18 mouse cellular contexts compared by ENCODE assay signal in the genomic region with DNA sequence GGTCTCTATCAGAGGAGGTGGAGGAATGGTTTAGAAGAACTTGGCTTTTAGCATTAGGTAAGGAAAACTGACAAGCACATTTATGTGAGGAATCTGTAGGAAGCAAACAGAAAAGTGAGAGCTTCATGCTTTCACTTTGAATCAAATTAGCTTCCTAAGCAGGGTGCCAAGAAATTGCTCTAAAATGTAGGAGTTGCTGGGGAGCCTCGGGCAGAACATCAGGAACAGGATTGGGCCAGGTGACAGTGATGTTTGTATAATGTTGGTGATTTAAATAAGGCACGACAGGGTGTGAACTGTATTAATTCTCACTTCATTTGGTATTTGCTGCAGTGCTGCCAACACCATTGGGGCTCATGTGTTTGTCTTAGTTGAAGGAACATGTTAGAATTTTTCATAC. TPM values are rescaled to one million over a fixed set of nuclear protein-coding genes. Genes with fewer than 3 reads are reported as not detected.
A peak's percentile ranks its signal among the peaks of the same experiment; 100 is the strongest.
DNase-seq lines count a peak whose midpoint lies in the region; ATAC-seq and TF ChIP-seq lines count a peak whose summit lies in the region.
"Had no signal": no experiment of that assay in that cellular context is flagged by ENCODE, and none has a peak within 500 bp of the region (broad histone marks: within the 10 kb centered on the region; RNA-seq: fewer than 3 reads in every experiment).

No protein-coding gene starts in this region.

- no peak overlapping the region for H3K4me2 ChIP-seq in forebrain, embryonic 16.5 days (ENCODE audit: low read length)
- H3K4me2 ChIP-seq in kidney, postnatal 0 days (ENCODE audit: low read length): no peak overlapping the region
- H3K4me2 ChIP-seq in stomach, postnatal 0 days (replicated peaks; ENCODE audit: low read depth): no peak overlapping the region
- H3K4me2 ChIP-seq: embryonic facial prominence, embryonic 12.5 days; heart, embryonic 12.5 days; hindbrain, embryonic 14.5 days; intestine, embryonic 15.5 days had no signal

- WGBS in forebrain, embryonic 16.5 days: 53% methylated on average over 2 of the region's 2 CpGs
- WGBS in forebrain, embryonic 10.5 days: 81% methylated on average over 2 of the region's 2 CpGs
- 53% methylated on average over 2 of the region's 2 CpGs for WGBS in kidney, postnatal 0 days
- 40% methylated on average over 2 of the region's 2 CpGs for WGBS in stomach, postnatal 0 days

- no peak overlapping the region for H3K4me3 ChIP-seq in forebrain, embryonic 16.5 days (replicated peaks; ENCODE audit: low read length)
- H3K4me3 ChIP-seq in forebrain, embryonic 10.5 days: no peak overlapping the region
- no peak overlapping the region for H3K4me3 ChIP-seq in kidney, postnatal 0 days (replicated peaks; ENCODE audit: low read depth, low read length)
- no peak overlapping the region for H3K4me3 ChIP-seq in stomach, postnatal 0 days (ENCODE audit: low read depth, low read length)
- H3K4me3 ChIP-seq: embryonic facial prominence, embryonic 12.5 days; heart, embryonic 12.5 days; hindbrain, embryonic 10.5 days; intestine, embryonic 15.5 days had no signal

- H3K27ac ChIP-seq in forebrain, embryonic 16.5 days (ENCODE audit: low read length): no peak overlapping the region
- no peak overlapping the region for H3K27ac ChIP-seq in forebrain, embryonic 10.5 days
- H3K27ac ChIP-seq in kidney, postnatal 0 days: peak overlapping the region; percentile 56; the same call in 1 of the 2 replicates
- peak overlapping the region; percentile 58 for H3K27ac ChIP-seq in stomach, postnatal 0 days (replicated peaks)
- H3K27ac ChIP-seq: embryonic facial prominence, embryonic 12.5 days; hindbrain, embryonic 10.5 days; hindbrain, embryonic 14.5 days; intestine, embryonic 15.5 days had no signal

- no peak for DNase-seq in forebrain, embryonic 10.5 days (ENCODE audit: extremely low spot score, low spot score)
- DNase-seq in kidney, postnatal 0 days (ENCODE audit: low spot score): no peak
- DNase-seq in kidney, adult 9 months: no peak
- no peak for DNase-seq in stomach, postnatal 0 days (ENCODE audit: low spot score)
- DNase-seq in urinary bladder, adult 18-20 months (ENCODE audit: low spot score in 2 of 2): no peak
- DNase-seq: adrenal gland, adult 8-10 months; adrenal gland, postnatal 36 days; cerebellum, adult 11-12 months; cerebellum, adult 9-10 months; cerebellum, postnatal 25 days; gastrocnemius, postnatal 25 days had no signal

- 0 out of 2 replicates have a peak, but pooled peaks have one; percentile 45 for ATAC-seq in forebrain, embryonic 16.5 days
- ATAC-seq in kidney, postnatal 0 days (replicated peaks; ENCODE audit: low FRiP score, low read depth): no peak
- no peak for ATAC-seq in stomach, postnatal 0 days (ENCODE audit: low FRiP score, low TSS enrichment)
- ATAC-seq: intestine, embryonic 15.5 days had no signal

- no peaks in the 10 kb centered on the region for H3K9me3 ChIP-seq in forebrain, embryonic 16.5 days (ENCODE audit: control insufficient read depth, low read length)
- H3K9me3 ChIP-seq in forebrain, embryonic 10.5 days: no peaks in the 10 kb centered on the region
- H3K9me3 ChIP-seq in kidney, postnatal 0 days (replicated peaks; ENCODE audit: low read length): no peaks in the 10 kb centered on the region
- no peaks in the 10 kb centered on the region for H3K9me3 ChIP-seq in stomach, postnatal 0 days (ENCODE audit: control insufficient read depth, low read length)
- H3K9me3 ChIP-seq: embryonic facial prominence, embryonic 12.5 days; G1E; heart, embryonic 12.5 days; hindbrain, embryonic 10.5 days; intestine, embryonic 15.5 days had no signal

- H3K9ac ChIP-seq in forebrain, embryonic 16.5 days (replicated peaks; ENCODE audit: low read depth, low read length): no peak overlapping the region
- no peak overlapping the region for H3K9ac ChIP-seq in kidney, postnatal 0 days (ENCODE audit: low read depth, low read length)
- no peak overlapping the region for H3K9ac ChIP-seq in stomach, postnatal 0 days (ENCODE audit: low read length)
- H3K9ac ChIP-seq: embryonic facial prominence, embryonic 12.5 days; heart, embryonic 12.5 days; hindbrain, embryonic 14.5 days; intestine, embryonic 15.5 days had no signal

- no peak for TF ChIP-seq EP300 in stomach, postnatal 0 days (optimal IDR thresholded peaks at IDR 0.05)

- H3K27me3 ChIP-seq in forebrain, embryonic 16.5 days (replicated peaks; ENCODE audit: control insufficient read depth, insufficient read depth, low read length): no peaks in the 10 kb centered on the region
- H3K27me3 ChIP-seq in forebrain, embryonic 10.5 days (ENCODE audit: poor library complexity, severe bottlenecking): no peaks in the 10 kb centered on the region
- H3K27me3 ChIP-seq in kidney, postnatal 0 days (ENCODE audit: insufficient read depth, low read length): no peaks in the 10 kb centered on the region
- H3K27me3 ChIP-seq in stomach, postnatal 0 days (ENCODE audit: control insufficient read depth, insufficient read depth, low read length): no peaks in the 10 kb centered on the region
- H3K27me3 ChIP-seq: embryonic facial prominence, embryonic 12.5 days; heart, embryonic 12.5 days; intestine, embryonic 15.5 days had no signal

- TF ChIP-seq CTCF in kidney, postnatal 0 days (IDR thresholded peaks at IDR 0.05; ENCODE audit: low read depth): no peak
- no peak for TF ChIP-seq CTCF in stomach, postnatal 0 days (IDR thresholded peaks at IDR 0.05; ENCODE audit: low read depth)

- peaks cover 3% of the 10 kb centered on the region; the same call in 1 of the 2 replicates for H3K4me1 ChIP-seq in forebrain, embryonic 16.5 days (replicated peaks; ENCODE audit: control insufficient read depth, insufficient read depth, low read length)
- H3K4me1 ChIP-seq in forebrain, embryonic 10.5 days: no peaks in the 10 kb centered on the region
- H3K4me1 ChIP-seq in kidney, postnatal 0 days (replicated peaks; ENCODE audit: insufficient read depth, low read length): no peaks in the 10 kb centered on the region
- H3K4me1 ChIP-seq in stomach, postnatal 0 days (replicated peaks; ENCODE audit: control insufficient read depth, insufficient read depth): no peaks in the 10 kb centered on the region
- H3K4me1 ChIP-seq: embryonic facial prominence, embryonic 12.5 days; heart, embryonic 12.5 days; hindbrain, embryonic 10.5 days; intestine, embryonic 15.5 days had no signal

- H3K36me3 ChIP-seq in forebrain, embryonic 16.5 days (ENCODE audit: control insufficient read depth, insufficient read depth): peaks cover 16% of the 10 kb centered on the region
- peaks cover 76% of the 10 kb centered on the region for H3K36me3 ChIP-seq in forebrain, embryonic 10.5 days (replicated peaks)
- H3K36me3 ChIP-seq in kidney, postnatal 0 days (ENCODE audit: insufficient read depth, low read length): peaks cover 21% of the 10 kb centered on the region; the same call in 1 of the 2 replicates
- peaks cover under 1% of the 10 kb centered on the region for H3K36me3 ChIP-seq in stomach, postnatal 0 days (ENCODE audit: control insufficient read depth, insufficient read depth, low read length)

RNA-seq across cellular contexts. Expression of a gene that starts 21.4 kb away (rescaled TPM):
- 10.7 and 11.5 TPM in 2 replicates for polyA plus RNA-seq in forebrain, embryonic 16.5 days (2015; fragmentation: Nextera tagmentation; extraction: Ambion mirVana)
- polyA plus RNA-seq in forebrain, embryonic 10.5 days (2016; fragmentation: Nextera tagmentation; extraction: Ambion mirVana): 3.8 and 4.2 TPM in 2 replicates
- polyA plus RNA-seq in kidney, postnatal 0 days (2015; fragmentation: Nextera tagmentation; extraction: Ambion mirVana): 2.4 and 2.6 TPM in 2 replicates
- polyA plus RNA-seq in stomach, postnatal 0 days (2015; fragmentation: Nextera tagmentation; extraction: Ambion mirVana): 1.3 and 1.7 TPM in 2 replicates

RNA-seq across cellular contexts. Expression of a gene that starts 31.6 kb away (rescaled TPM):
- 6.9 and 7.5 TPM in 2 replicates for polyA plus RNA-seq in forebrain, embryonic 16.5 days (2015; fragmentation: Nextera tagmentation; extraction: Ambion mirVana)
- polyA plus RNA-seq in forebrain, embryonic 10.5 days (2016; fragmentation: Nextera tagmentation; extraction: Ambion mirVana): 1.6 and 2.2 TPM in 2 replicates
- polyA plus RNA-seq in kidney, postnatal 0 days (2015; fragmentation: Nextera tagmentation; extraction: Ambion mirVana): 5.4 and 5.7 TPM in 2 replicates
- polyA plus RNA-seq in stomach, postnatal 0 days (2015; fragmentation: Nextera tagmentation; extraction: Ambion mirVana): 4.3 and 4.6 TPM in 2 replicates

RNA-seq across cellular contexts. Expression of a gene that starts 31.9 kb away (rescaled TPM):
- 0.16 and 0.19 TPM in 2 replicates for polyA plus RNA-seq in forebrain, embryonic 16.5 days (2015; fragmentation: Nextera tagmentation; extraction: Ambion mirVana)
- 0.01 and 0.04 TPM in 2 replicates for polyA plus RNA-seq in forebrain, embryonic 10.5 days (2016; fragmentation: Nextera tagmentation; extraction: Ambion mirVana)
- 0.05 and 0.06 TPM in 2 replicates for polyA plus RNA-seq in kidney, postnatal 0 days (2015; fragmentation: Nextera tagmentation; extraction: Ambion mirVana)
- polyA plus RNA-seq in stomach, postnatal 0 days (2015; fragmentation: Nextera tagmentation; extraction: Ambion mirVana): 0.17 and 0.23 TPM in 2 replicates

Comparison
In these comparisons a context has a peak if more than half of its experiments do, and no peak if none do; other contexts are left out.
1. H3K27ac ChIP-seq: peak in kidney, postnatal 0 days (single experiment) and stomach, postnatal 0 days (single experiment); none in forebrain, embryonic 16.5 days (single experiment) and forebrain, embryonic 10.5 days (single experiment).